Mouse (Mus musculus): ENCODE data around the gene Gm20219.

Gene Gm20219

GRCm38 (mm10) chr17:56552781-56553363 is 1.3 kb downstream of the Gm20219 start:
- no peak for DNase-seq (ENCODE audit: low spot score)

DNA sequence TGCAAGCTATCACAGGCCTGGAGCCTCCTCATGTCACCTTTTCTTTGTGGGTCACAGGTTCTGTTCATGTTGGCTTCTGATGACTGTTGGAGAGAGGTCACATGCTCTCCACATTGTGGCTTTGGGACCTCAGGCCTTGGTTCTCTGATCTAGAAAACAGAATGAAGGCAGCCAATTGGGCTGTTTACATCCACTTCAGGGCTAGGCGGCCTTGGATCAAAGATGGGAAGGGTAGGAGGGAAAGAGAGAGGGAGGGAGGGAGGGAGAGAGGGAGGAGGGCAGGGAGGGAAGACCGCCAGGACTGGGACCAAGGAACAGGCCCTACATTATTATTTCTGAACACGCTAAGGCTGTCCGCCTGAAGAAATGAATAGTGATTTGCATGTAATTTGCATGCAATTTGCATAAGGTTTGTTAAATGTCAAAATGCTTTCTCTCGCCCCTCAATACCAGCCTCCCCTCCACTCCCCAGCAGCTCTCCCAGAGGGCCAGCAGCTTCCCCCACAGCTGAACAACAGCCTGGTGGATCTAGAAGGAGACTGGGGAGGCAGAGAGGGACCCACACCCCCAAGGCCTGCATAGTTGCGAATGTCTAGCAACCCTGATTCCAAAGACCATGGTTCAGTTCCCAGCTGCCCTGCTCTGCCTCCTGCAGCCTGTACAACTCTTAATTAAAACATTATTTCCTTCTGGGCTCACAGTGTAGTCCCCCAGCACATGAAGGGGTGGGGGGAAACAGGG is 2.2 kb downstream of the Gm20219 start:
- no peak for DNase-seq (ENCODE audit: low spot score)

DNA sequence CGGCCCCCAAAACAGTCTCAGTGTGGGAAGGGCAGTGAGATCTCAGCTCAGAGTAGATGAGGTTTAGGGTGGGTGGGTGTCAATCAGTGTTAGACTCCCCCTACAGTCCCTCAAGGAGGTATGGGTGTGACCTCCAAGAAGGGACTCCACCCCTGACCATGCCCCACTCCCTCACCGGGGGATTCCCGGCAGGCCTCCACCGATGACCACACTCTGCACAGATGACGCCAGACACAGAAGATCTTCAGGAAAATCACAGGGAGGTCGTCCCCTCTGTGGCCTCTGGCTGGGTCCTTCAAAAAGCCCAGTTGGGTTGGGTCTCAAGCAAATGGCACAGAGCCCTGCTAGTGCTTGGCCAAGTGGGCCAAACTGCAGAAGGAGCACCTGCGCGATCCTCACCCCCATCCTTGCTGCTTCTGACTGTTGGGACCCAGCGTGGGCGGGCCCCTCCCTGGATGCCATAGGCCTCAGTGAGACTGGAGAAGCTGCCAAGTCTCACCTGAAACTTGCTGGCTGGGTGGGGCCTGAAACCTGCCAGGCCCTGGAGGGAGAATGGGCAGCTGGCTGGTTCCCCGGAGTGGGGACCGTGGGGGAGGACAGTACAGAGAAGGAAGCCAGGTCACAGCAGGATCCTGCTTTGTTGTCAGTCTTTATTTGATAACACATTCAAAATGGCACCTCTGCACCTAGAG is 3.3 kb downstream of the Gm20219 start:
- no peak for DNase-seq (ENCODE audit: low spot score)

- no peak for DNase-seq (ENCODE audit: low spot score)
Measured at GRCm38 (mm10) chr17:56548605-56549105, 5.5 kb downstream of the Gm20219 start.

- no peak for DNase-seq (ENCODE audit: low spot score)
Measured at GRCm38 (mm10) chr17:56547846-56548604, 6.2 kb downstream of the Gm20219 start.

DNA sequence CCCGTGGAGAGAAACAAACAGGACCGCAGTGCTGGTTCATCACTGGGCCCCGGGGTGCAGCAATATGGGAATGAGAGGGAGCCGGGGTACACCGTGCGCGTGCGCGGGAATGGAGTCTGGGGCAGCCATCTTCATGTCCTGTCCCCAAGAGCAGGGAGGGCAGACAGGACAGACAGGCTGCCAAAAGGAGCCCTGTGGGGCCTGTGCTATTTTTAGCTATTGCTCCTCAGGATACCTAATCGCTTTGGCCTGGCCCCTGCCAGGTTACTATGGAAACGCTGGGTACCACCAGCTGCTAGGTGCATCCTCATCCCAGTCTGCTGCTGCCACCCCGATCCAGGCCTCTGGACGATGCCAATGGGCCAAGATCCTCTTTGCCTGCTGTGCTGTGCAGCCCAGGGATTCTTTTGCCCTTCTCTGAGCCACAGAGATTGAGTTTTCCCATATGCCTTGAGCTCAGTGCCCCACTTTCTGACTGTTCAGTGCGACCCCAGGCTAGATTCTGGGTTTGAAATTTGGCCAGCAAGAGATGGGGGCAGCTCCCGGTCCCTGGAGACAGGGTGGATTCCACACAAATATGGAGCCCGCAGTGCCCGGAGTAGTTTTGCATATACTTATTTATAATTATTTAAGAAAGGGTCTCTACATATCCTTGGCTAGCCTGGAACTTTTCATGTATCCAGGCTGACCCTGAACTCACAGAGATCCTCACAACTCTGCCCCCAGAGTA is 6.9 kb downstream of the Gm20219 start:
- no peak for DNase-seq (ENCODE audit: low spot score)

GRCm38 (mm10) chr17:56546576-56546975 is 7.6 kb downstream of the Gm20219 start:
- DNase-seq (ENCODE audit: low spot score): no peak

DNA sequence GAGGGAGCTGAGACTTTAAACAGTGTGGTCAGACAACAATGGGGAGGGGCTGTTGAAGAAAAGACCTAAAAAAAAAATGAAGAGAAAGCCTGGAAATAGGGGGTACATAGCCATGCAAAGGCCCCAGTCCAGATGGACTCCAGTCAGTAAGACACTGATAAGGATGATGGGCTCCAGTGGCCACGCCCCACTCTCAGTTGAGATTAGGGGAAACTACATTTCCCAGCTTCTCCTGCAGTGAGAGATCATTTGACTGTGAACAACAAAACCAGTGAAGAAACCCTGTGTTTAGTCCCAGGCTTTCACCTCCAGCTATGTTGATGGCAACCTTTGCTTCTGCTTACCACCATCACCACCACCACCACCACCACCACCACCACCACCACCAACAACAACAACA is 8.2 kb downstream of the Gm20219 start:
- no peak for DNase-seq (ENCODE audit: low spot score)

DNA sequence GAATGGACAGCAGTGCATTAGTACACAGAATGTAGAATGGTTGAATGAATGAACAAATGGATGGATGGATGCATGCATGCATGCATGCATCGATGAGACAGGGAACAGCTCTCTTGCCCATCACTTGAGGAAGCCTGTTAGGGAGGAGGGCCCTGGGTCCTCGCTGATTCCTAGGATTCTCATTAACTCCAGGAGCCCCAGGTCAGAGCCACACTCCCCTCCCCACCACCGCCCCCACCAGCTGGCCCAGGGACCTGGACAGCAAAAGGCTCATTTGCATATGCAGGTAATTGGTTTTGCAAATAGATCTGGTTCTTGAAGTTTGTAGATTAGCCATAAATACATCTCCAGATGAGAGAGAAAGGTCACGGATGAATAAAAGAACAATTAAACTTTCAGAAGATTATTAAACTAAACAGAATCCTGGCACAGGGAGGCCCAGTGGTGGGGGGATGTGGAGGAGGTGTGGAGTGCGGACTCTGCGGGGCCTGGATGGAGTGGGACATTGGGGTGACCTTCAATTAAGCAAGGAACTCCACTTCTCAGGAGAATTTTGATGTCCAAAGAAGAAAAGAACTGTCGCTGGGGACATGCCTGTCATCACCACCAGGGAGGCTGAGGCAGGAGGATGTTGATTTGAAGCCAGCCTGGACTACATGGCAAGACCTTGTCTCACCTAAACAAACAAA is 9.3 kb downstream of the Gm20219 start:
- DNase-seq (ENCODE audit: low spot score): no peak

GRCm38 (mm10) chr17:56543684-56544224 is 10.4 kb downstream of the Gm20219 start:
- no peak for DNase-seq (ENCODE audit: low spot score)

DNA sequence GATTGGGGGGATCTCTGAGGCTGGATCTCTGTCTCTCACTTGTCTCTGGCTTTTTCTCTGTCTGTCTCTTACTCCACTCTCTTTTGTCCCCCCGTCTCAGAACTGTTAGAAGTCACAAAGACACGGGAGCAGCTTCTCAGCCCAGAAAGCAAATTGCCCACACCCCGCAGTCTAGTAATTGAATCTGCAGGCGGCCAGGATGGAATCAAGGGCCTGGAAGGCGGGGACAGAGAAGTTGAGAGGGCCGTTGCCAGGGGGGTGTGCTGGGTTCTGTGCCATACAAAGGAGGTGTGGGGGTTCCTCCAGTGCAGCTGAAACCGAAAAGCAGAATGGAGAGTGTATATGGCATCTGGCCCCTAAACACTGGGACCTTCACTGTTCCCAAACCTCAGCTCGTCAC is 11.5 kb downstream of the Gm20219 start:
- no peak for DNase-seq (ENCODE audit: low spot score)

DNA sequence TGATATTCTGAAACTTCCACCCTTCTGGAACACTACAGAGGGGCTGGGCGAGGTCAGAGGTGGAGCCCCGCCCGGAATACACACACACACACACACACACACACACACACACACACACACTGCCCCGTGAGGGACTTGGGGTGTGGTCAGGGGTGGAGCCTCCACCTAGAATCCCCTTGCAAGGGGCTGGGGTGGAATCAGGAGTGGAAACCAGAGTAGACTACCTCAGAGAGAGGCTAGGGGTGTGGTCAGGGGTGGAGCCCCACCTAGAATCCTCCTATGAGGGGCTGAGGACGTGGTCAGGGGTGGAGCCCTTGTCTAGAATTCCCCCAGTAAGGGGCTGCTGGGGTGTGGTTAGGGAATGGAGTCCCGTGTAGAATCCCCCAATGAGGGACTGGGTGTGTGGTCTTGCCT is 13.6 kb downstream of the Gm20219 start:
- DNase-seq (ENCODE audit: low spot score): no peak

- no peak for DNase-seq (ENCODE audit: low spot score)
Measured at GRCm38 (mm10) chr17:56537912-56538311, 16.3 kb downstream of the Gm20219 start.

DNA sequence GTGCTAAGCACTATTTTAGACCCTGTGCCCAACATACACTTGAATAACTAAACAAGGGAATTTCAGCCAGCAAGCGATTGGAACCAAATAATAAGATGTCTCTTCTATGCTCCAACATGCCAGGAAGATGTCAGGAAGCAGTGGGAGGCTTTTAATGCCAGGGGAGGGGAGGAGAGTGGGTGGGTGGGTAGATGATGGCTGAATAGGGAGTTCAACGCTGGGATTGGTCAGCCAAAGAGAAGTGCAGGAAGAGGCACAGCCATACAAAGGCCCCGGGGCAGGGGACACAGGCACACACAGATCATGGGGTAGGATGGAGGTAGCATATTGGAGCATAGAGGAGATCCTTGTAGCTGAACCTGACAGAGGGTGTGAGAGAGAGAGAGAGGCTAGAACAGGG is 17.3 kb downstream of the Gm20219 start:
- no peak for DNase-seq (ENCODE audit: low spot score)

- no peak for DNase-seq (ENCODE audit: low spot score)
Measured at GRCm38 (mm10) chr17:56536192-56536591, 18.0 kb downstream of the Gm20219 start.

GRCm38 (mm10) chr17:56524943-56525342 is 29.2 kb downstream of the Gm20219 start:
- DNase-seq (ENCODE audit: low spot score): no peak

DNA sequence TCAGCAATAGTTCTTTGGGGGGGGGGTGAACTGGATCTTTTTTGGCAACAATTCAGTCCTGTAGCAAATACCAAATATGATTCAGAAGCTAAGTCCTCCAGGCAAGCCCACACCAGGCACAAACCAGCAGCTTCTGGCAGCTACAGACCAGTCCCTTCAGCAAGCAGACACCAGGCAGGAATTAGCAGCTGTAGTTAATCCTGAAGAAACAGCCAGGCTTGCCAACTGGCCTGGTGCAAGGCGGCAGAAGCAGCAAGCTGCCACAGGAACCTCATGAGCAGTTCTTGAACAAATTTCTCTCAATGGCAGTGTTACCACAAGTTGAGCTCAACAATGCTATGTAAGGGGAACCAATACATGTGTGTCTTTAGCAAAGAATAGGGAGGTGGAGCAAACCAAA is 31.4 kb downstream of the Gm20219 start:
- no peak for DNase-seq (ENCODE audit: low spot score)

GRCm38 (mm10) chr17:56515690-56516410 is 38.3 kb downstream of the Gm20219 start:
- no peak for DNase-seq (ENCODE audit: low spot score)

DNA sequence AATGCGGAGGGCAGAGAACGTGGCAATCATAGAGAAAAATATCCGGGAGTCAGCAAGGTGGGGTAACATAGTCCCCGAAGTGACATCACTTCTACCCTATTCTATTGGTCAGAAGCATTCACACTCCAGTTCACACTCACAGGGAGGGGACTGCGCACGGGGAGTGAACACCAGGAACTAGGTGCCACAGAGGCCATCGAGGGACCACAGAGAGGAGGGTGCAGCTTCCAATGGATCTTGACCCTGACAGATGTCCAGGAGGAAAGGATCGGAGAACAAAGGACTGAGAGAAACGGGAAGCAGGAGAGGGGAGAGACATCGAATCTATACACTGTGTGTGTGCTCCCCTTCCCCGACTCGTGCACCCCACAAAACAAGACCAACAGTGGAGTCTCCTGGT is 39.3 kb downstream of the Gm20219 start:
- no peak for DNase-seq (ENCODE audit: low spot score)

DNA sequence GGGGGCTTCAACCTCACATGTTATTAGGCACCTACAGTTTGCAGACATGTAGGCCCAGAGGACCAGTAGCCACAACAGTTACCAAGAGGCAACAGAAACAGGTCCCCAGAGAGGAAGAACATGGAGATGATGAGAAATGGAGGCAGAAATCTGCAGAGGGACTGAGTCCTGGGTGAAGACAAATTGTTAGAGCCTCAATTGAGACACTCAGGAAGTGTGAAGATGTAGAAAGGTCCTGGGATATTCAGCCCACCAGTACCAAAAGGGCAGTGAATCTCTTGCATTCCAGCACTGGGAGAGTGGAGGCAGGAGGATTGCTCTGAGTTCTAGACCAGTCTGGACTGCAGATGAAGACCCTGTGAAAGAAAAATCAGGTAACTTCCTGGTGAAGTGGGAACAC is 39.9 kb downstream of the Gm20219 start:
- DNase-seq (ENCODE audit: low spot score): no peak
